Mouse (Mus musculus): ENCODE results near the gene Cdk14.

The Cdk14 gene

DNA sequence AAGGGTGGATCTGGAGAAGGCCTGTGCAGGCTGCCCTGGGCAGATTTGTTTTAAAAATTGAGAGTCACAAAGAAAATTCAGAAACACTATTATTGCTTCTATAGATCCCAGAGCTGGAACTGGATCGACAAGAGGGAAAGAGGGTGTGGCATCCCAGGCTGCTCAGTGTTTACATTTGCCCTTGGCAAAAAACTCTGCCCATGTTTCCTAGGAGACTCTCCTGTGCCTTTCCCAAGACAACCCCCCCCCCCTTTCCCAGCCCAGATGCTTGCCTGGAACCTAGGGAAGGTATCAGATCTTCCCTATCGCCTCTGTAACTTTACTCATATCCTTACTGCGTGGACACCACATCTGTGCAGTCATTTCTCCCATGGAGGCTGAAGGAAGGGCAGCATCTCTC lies 628.9 kb downstream of the Cdk14 start:
- no peak for DNase-seq (ENCODE audit: low spot score in 2 of 2)

DNA sequence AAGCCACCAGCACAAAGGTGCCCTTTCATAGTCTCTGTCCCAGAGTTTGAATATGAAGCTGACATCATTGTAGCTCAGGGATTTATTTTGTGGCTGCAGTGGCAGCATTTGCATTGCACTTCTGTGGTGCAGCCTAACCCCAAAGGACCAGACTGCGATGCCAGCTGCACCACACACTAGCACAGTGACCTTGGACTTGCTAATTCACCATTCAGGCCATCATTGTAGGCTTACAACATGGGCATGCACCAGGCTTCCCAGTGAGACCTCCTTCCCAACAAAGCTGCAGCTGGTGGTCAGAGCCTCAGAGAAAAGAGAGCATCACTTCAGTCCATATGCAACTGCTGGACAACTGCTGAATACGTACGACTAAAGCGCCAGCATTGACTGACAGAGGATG lies 629.8 kb downstream of the Cdk14 start:
- no peak for DNase-seq (ENCODE audit: low spot score in 2 of 2)

DNA sequence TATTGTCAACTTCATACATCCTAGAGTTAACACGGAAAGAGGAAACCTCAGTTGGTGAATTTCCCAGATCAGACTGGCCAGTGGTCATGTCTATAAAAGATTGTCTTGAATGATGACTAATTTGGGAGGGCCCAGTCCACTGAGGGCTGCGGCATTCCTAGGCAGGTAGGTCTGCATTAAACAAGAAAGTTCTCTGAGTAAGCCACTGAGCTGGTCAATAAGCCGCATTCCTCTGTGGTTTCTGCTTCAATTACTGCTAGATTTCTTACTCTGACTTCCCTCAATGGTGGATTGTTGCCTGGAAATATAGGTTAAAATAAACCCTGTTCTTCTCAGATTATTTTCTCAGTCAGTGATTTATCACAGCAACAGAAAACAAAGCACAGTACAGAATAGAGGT lies 631.6 kb downstream of the Cdk14 start:
- DNase-seq (ENCODE audit: low spot score in 2 of 2) = no peak

DNA sequence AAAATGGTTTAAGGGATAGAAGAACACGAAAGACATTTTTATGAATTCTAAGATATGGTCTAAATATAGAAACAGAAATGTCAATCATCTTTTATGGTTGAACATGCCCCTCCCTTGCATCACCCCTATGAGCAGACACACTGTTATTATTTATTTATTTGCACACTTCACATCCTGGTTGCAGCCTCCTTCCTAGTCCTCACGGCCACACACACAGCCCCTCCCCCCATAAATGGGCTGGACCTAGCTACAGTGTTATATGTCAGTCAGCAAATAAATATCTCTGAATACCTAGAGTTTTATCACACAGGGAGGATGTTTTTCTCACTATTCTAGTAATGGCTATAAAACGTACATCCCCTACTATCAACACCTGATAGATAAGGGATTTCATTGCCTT lies 633.3 kb downstream of the Cdk14 start:
- DNase-seq (ENCODE audit: low spot score in 2 of 2) = no peak

DNA sequence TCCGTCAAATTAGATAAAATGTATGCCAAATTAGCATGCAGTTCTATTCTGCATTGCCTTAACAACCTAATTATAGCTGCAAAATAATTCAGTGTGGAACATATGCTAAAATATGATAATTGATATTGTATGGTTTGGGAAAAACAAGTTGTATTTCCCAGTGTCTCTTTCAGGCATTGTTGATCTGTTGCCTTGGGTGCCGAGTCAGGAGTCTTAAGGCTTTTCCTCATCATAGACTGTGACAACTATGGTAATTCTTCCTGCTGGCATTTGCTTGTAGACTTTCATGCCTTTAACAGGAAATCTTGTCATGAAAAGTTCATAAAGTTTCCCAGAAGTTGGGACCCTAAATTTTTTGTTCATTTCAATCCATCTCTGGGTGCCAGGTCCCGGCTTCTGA lies 641.8 kb downstream of the Cdk14 start:
- no peak for DNase-seq (ENCODE audit: low spot score in 2 of 2)

DNA sequence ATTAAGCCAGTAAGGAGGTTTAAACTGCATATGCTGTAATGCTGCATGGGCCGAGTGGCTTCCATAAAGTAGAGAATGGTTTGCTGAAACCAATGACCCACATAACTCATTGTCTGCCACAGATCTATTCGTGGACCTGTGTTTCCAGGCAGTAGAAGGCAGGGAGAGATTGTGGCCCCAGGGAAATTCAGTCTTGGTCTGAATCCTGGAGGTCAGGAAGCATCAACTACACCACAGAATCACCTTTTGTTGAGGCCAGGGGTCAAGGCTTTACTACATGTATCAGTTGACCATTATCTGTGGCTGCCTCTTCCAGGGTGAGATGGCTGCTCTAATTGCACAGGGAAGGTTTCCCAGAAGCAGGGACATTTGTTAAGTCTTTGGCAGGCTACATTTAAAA lies 643.6 kb downstream of the Cdk14 start:
- DNase-seq (ENCODE audit: low spot score in 2 of 2) = no peak

DNA sequence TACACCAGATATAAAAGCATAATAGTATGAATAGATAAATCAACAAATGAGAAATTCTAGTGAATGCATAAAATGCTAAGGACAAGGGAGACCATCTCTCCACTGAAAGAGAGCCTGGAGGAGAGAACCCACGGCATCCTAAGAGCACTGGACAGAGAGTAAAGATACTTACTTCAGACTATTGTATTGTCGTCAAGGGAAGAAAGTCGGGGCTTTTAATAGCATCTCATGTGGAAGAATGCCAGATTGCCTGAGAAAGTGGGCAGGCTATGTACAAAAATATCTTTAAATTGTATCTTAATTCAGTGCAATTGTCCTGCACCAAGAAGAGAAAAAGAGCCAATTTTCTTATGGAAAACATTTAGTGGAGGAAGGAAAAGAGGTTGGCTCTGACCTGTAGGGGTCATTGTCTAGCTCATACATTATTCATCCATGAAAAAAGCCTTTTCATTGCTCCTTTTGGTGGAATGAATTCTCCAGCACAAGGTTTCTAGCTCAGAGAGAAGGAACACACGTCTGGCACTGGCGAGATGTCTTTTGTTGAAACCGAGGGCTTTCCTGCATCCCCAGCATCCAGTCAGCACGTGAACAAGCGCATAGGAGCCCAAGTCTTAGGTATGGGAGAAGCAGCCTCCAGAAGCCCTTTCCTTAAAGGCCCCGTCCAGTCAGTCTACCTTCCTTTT lies 646.9 kb downstream of the Cdk14 start:
- no peak for DNase-seq (ENCODE audit: low spot score in 2 of 2)

DNA sequence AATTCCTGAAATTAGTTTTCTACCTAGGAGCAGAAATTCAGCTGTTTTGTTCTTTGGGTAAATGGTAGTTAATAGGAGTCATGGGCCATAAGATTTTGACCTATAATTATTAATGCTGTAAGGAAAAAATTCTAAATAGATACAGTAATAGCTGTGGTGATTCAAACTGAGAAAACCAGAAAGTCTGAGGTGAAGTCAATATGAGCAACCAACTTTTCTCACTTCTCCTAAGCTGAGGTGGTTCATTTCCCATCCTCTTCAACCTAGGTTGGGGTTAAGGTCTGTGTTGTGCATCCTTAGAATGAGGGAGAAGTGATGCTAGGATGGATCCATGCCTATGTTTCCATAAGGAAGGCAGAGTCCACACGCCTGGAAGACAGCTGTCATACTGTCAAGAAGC lies 649.5 kb downstream of the Cdk14 start:
- no peak for DNase-seq (ENCODE audit: low spot score in 2 of 2)

DNA sequence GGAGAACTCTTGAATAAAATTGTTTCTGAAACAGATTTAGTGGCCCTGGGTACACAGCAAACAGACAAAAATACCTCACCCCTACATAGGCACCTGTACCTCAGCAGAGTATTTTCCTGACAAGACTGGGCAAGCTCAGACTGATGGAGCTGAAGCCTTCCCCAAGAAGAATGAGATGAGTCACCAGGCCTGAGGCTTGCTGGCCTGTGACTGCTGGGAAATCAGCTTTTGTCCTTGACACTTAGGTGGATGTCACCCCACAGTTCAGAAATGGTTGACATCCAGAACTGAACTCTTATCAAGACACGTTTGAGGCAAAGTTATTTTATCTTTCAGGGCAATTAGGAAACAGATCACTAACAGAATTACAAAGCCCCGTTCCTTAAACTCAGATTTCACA lies 652.2 kb downstream of the Cdk14 start:
- DNase-seq (ENCODE audit: low spot score in 2 of 2) = no peak

DNA sequence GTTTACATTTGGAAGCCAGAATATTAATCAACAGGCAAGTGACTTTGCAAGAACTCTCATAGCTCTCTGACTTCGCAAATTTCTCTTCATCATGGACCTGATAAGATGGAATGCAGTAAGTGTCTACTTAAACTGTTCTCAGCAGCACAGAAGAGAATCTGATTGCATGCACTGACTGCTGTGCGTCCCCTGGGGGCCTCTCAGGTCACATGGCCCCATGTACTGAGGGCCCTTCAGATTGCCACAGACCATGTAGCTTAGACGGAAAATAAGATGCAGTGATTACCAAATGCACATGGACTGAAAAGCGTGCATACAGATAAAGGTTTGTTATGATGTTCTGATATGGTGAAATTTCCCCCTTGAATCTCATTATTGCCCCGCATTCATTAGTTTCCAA lies 653.4 kb downstream of the Cdk14 start:
- DNase-seq (ENCODE audit: low spot score in 2 of 2) = no peak

DNA sequence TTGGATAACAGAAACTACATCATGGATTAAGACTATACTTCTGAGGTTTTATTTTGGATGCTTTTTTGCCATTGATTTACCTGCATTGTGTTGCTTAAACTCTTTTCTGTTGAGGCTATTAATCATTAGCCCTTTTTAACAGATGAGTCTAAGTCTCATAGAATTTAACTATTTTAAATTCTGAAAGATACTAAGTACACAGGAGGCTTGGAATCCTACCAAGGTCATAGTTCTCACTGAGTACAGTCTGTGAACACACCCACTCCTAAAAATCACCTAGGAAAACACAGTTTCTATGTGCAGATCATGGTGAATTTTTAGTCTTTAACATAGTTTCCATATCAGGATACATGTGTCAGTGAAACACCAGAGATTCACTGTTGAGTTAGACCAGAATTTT lies 658.2 kb downstream of the Cdk14 start:
- DNase-seq (ENCODE audit: low spot score in 2 of 2) = no peak

DNA sequence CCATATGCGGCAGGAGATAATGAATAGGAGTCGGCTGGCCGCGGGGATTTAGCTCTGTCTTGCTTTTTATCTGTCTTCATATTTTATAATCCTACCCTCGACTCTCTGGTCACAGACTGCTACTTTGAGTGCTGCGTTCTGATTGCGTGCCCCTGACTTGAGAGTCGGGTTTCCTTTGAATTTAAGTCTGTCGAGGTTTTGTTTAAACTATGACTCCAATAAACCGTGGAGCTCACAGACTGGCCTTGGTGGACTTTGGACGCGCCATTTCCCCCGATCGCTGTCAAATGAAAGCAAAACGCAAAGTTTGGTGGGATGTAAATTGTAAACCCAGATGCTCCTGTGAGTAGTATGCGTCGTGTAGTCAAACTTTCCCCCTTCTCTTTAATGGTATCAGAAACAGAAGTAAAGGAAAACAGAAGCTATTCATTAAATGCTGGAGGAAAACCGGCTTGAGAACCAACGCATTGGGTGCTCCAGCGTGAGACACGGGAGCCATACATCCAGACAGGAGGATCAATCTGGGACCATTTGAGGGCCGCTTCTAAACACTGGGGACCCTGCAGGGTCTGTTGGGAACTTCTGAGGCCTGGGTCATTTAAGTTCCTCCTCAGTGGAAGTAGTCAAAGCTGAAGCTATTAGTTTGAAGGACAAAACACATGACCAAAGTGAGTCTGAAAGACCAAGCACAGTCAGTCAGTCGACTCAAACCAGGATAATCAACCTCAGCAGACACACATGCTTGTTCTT lies 661.6 kb downstream of the Cdk14 start:
- DNase-seq (ENCODE audit: low spot score in 2 of 2) = no peak

DNA sequence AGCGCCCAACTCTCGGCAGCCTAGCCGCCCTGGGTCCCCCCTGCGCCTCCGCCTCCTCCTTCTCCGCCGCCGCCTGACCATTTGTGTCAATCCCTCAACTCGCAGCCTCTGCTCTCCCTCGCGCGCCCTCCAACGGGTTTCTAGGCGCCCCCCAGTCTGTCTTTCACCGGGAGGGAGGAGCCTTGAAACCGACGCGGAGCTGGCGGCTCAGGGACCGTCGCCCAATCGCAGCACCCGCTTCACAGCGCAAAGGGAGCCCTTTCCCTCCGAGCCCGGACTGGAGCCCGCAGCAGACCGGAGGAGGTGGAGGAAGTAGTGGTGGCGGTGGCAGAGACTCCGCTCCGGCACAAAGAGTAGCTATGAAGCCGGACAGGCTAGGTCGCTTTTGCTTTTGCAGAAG lies 662.2 kb downstream of the Cdk14 start, which contains the start of gene Fzd1:
Fzd1 (minus strand) TSS at position 134 of the 400 bp plus-strand sequence.
- DNase-seq (ENCODE audit: low spot score in 2 of 2) = peak; percentile 79 to 90

DNA sequence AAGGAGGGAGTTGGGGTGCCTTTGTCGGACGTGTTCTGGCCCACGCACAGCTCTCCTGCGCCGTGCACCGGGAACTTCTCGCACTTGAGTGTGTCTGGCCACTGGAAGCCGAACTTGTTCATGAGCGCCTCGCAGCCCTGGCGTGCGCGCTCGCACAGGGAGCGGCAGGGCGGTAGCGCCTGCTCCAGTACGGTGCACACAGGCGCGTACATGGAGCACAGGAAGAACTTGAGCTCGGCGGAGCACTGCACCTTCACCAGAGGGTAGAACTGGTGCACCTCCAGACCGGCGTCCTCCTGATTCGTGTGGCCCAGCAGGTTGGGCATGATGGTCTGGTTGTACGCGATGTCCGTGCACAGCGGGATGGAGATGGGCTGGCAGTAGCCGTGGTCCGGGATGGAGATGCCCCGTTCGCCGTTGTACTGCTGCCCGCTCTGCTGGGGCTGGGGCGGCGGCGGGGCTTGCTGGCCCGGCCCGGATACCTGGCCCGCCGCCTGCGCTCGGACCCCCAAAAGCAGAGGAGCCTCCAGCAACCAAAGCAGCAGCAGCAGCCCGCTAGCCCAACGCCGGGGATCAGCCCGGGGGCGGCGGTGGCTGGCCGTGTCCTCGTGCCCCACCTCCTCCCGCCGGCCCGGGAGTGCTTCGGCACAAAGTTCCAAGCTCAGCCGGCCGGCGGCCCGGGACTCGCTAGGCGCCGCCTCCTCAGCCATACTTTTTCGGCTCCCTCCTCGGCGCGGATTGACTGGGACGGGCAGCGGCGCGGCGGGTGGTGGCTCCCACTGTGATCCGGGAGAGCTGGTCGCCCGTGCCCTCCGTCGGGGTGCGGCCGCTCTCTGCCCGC lies 663.0 kb downstream of the Cdk14 start:
- DNase-seq (ENCODE audit: low spot score in 2 of 2) = peak; percentile 32 to 55

DNA sequence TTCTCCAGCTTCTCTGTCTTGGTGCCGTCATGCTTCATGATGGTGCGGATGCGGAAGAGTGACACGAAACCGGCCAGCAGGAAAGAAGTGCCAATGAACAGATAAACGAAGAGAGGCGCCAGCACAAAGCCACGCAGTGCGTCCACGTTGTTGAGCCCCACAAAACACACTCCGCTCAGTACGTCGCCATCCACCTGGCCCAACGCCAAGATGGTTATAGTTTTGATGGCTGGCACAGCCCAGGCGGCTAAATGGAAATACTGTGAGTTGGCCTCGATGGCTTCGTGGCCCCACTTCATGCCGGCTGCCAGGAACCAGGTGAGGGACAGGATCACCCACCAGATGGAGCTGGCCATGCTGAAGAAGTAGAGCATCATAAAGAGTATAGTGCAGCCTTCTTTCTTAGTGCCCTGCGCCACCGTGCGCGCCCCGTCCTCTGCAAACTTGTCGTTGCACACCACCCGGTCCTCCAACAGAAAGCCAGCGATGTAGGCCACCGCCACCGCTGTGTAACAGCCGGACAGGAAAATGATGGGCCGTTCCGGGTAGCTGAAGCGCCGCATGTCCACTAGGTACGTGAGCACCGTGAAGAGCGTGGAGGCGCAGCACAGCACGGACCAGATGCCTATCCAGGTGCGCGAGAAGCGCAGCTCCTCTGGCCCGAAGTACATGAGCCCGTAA lies 664.0 kb downstream of the Cdk14 start:
- peak; percentile 35 to 66 for DNase-seq (ENCODE audit: low spot score in 2 of 2)

DNA sequence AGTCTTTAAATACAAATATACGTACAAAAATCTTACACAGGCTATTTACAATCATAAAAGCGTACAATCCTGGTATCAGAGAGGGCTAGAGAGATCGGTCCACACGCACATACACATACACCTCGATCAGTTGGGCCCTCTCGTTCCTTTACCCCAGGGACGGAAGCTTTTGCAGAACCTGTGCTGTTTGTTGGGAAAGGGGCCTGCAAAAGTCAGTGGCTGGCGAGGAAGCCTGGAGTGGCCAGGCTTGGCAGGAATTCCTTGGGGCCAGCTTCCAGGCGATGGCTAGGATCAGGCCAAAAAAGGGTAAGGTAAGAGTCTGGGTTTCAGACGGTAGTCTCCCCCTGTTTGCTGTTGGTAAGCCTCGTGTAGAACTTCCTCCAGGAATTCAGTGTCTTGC lies 664.8 kb downstream of the Cdk14 start:
- DNase-seq (ENCODE audit: low spot score in 2 of 2) = no peak

DNA sequence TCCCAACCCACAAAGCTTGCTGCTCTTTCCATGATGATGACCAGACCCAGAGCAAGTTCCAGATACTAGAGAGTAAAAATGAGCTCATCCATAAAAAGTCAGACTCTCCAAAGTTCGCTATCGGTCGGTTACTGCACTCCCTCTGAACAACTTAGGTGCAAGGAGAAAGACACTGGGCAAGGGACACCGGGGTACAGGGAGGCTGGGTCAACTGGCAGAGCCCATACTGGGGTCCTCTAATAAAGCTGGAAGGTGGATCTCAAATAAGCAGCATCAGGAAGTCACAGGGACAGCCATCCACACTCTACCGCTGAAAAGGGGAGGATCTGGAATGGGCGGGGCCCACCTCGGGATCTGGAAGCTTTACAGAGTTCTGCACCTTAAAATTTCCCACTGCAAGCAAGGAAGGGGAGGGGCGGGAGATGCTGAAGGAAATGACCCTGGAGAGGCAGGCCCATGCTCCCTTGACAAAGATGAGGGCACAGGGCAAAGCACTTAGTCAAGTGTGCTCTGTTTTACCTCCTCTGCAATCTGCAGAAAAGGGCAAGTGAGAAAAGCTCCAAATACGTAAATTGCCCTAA lies 665.3 kb downstream of the Cdk14 start:
- no peak for DNase-seq (ENCODE audit: low spot score in 2 of 2)
